Mouse (Mus musculus) granulocyte monocyte progenitor cell, adult 5-6 weeks (primary cell): ENCODE data around the gene Tm9sf1. TPM values are rescaled to one million over a fixed set of nuclear protein-coding genes. Genes with fewer than 3 reads are reported as not detected.

Experiments used
- ATAC-seq: replicated peaks from 2 replicates; pipeline ENCODE4 v1.8.0; 2016; ENCODE audit warnings: mild to moderate bottlenecking, moderate TSS enrichment, inconsistent platforms; ENCODE audit not compliant: poor library complexity, severe bottlenecking
- total RNA-seq, 2 experiments: library from RNA; stranded (forward) in 1 of 2; stranded (reverse) in 1 of 2; fragments of 200-712, 200-1000 nt in 1 of 2; fragments of >200 nt in 1 of 2; fragmentation: Nextera tagmentation in 1 of 2; gene quantifications; 2 replicates each; pipeline ENCODE4 v1.2.3; 2014 to 2017

Gene Tm9sf1
- total RNA-seq, 2 experiments from 2014 or later = 35.0 to 48.6 TPM

GRCm38 (mm10) chr14:55592226-55592625, 51.4 kb downstream of the Tm9sf1 start:
- ATAC-seq = no peak

- ATAC-seq = peak; percentile 76
These were observed 52.2 kb downstream of the Tm9sf1 start, which contains the start of gene Rnf31 for GRCm38 (mm10) chr14:55591331-55591891. Rnf31 (plus strand) TSS chr14:55591708.

GRCm38 (mm10) chr14:55590748-55591330, 52.8 kb downstream of the Tm9sf1 start, which contains the start of gene Psme2:
Psme2 (minus strand) TSS chr14:55591113.
- peak; percentile 77 for ATAC-seq

GRCm38 (mm10) chr14:55589771-55590448, 53.7 kb downstream of the Tm9sf1 start:
- ATAC-seq = no peak; the same call in 1 of the 2 replicates

- ATAC-seq = no peak
These were observed 54.3 kb downstream of the Tm9sf1 start for GRCm38 (mm10) chr14:55589271-55589670.

GRCm38 (mm10) chr14:55586149-55586548, 57.5 kb downstream of the Tm9sf1 start:
- 0 out of 2 replicates have a peak, but pooled peaks have one; percentile 6 for ATAC-seq

Other genes starting within 250 kb of the Tm9sf1 start
Only the 30 nearest of the 34 such genes appear.
- 47.9 and 63.5 TPM in 2 replicates for gene Dhrs4, start 165.0 kb downstream of the Tm9sf1 start, total RNA-seq (2014; fragmentation: Nextera tagmentation)
- 50.5 and 61.6 TPM in 2 replicates for gene Dhrs4, start 165.0 kb downstream of the Tm9sf1 start, total RNA-seq (2017)
- not detected in 2 replicates for gene Carmil3, start 153.2 kb downstream of the Tm9sf1 start, total RNA-seq (2014; fragmentation: Nextera tagmentation)
- not detected in 2 replicates for gene Carmil3, start 153.2 kb downstream of the Tm9sf1 start, total RNA-seq (2017)
- not detected in 2 replicates for gene Cpne6, start 133.4 kb downstream of the Tm9sf1 start, total RNA-seq (2014; fragmentation: Nextera tagmentation)
- not detected in 2 replicates for gene Cpne6, start 133.4 kb downstream of the Tm9sf1 start, total RNA-seq (2017)
- not detected in 2 replicates for gene Nrl, start 118.8 kb downstream of the Tm9sf1 start, total RNA-seq (2014; fragmentation: Nextera tagmentation)
- not detected in 2 replicates for gene Nrl, start 118.8 kb downstream of the Tm9sf1 start, total RNA-seq (2017)
- gene Pck2, start 103.5 kb downstream of the Tm9sf1 start, total RNA-seq (2014; fragmentation: Nextera tagmentation) = 29.0 and 38.0 TPM in 2 replicates
- 37.2 TPM in 2 replicates for gene Pck2, start 103.5 kb downstream of the Tm9sf1 start, total RNA-seq (2017)
- 50.5 and 65.3 TPM in 2 replicates for gene Dcaf11, start 83.8 kb downstream of the Tm9sf1 start, total RNA-seq (2014; fragmentation: Nextera tagmentation)
- gene Dcaf11, start 83.8 kb downstream of the Tm9sf1 start, total RNA-seq (2017) = 58.3 and 58.7 TPM in 2 replicates
- 1.9 TPM in 1 of 2 replicates, not detected in the other for gene A730061H03Rik, start 83.4 kb downstream of the Tm9sf1 start, total RNA-seq (2014; fragmentation: Nextera tagmentation)
- gene A730061H03Rik, start 83.4 kb downstream of the Tm9sf1 start, total RNA-seq (2017) = 1.0 TPM in 1 of 2 replicates, not detected in the other
- not detected in 2 replicates for gene Fitm1, start 68.2 kb downstream of the Tm9sf1 start, total RNA-seq (2014; fragmentation: Nextera tagmentation)
- 2.4 TPM in 1 of 2 replicates, not detected in the other for gene Fitm1, start 68.2 kb downstream of the Tm9sf1 start, total RNA-seq (2017)
- gene Psme1, start 65.7 kb downstream of the Tm9sf1 start, total RNA-seq (2014; fragmentation: Nextera tagmentation) = 534 and 592 TPM in 2 replicates
- gene Psme1, start 65.7 kb downstream of the Tm9sf1 start, total RNA-seq (2017) = 280 and 325 TPM in 2 replicates
- gene Emc9, start 58.5 kb downstream of the Tm9sf1 start, total RNA-seq (2014; fragmentation: Nextera tagmentation) = 0.85 TPM in 1 of 2 replicates, not detected in the other
- 2.1 and 5.1 TPM in 2 replicates for gene Emc9, start 58.5 kb downstream of the Tm9sf1 start, total RNA-seq (2017)
- 330 and 352 TPM in 2 replicates for gene Psme2, start 52.7 kb downstream of the Tm9sf1 start, total RNA-seq (2014; fragmentation: Nextera tagmentation)
- gene Psme2, start 52.7 kb downstream of the Tm9sf1 start, total RNA-seq (2017) = 225 and 247 TPM in 2 replicates
- gene Rnf31, start 52.1 kb downstream of the Tm9sf1 start, total RNA-seq (2014; fragmentation: Nextera tagmentation) = 20.1 and 21.9 TPM in 2 replicates
- 9.1 and 19.8 TPM in 2 replicates for gene Rnf31, start 52.1 kb downstream of the Tm9sf1 start, total RNA-seq (2017)
- 23.4 and 31.2 TPM in 2 replicates for gene Irf9, start 40.2 kb downstream of the Tm9sf1 start, total RNA-seq (2014; fragmentation: Nextera tagmentation)
- 21.9 and 27.4 TPM in 2 replicates for gene Irf9, start 40.2 kb downstream of the Tm9sf1 start, total RNA-seq (2017)
- gene Rec8, start 25.8 kb downstream of the Tm9sf1 start, total RNA-seq (2014; fragmentation: Nextera tagmentation) = 1.0 TPM in 1 of 2 replicates, not detected in the other
- gene Rec8, start 25.8 kb downstream of the Tm9sf1 start, total RNA-seq (2017) = 0.26 TPM in 1 of 2 replicates, not detected in the other
- 47.3 and 49.7 TPM in 2 replicates for gene Ipo4, start 7.8 kb downstream of the Tm9sf1 start, total RNA-seq (2014; fragmentation: Nextera tagmentation)
- 14.3 and 25.5 TPM in 2 replicates for gene Ipo4, start 7.8 kb downstream of the Tm9sf1 start, total RNA-seq (2017)
- 8.5 and 9.1 TPM in 2 replicates for gene Gm49378, start 5.9 kb downstream of the Tm9sf1 start, total RNA-seq (2014; fragmentation: Nextera tagmentation)
- gene Gm49378, start 5.9 kb downstream of the Tm9sf1 start, total RNA-seq (2017) = 3.5 and 4.0 TPM in 2 replicates
- 3.0 TPM in 1 of 2 replicates, not detected in the other for gene Tssk4, start 6.4 kb upstream of the Tm9sf1 start, total RNA-seq (2014; fragmentation: Nextera tagmentation)
- gene Tssk4, start 6.4 kb upstream of the Tm9sf1 start, total RNA-seq (2017) = 1.1 TPM in 1 of 2 replicates, not detected in the other
- 22.9 and 29.3 TPM in 2 replicates for gene Mdp1, start 16.7 kb upstream of the Tm9sf1 start, total RNA-seq (2014; fragmentation: Nextera tagmentation)
- 21.5 and 22.6 TPM in 2 replicates for gene Mdp1, start 16.7 kb upstream of the Tm9sf1 start, total RNA-seq (2017)
- gene Gmpr2, start 28.1 kb upstream of the Tm9sf1 start, total RNA-seq (2014; fragmentation: Nextera tagmentation) = 33.9 and 37.7 TPM in 2 replicates
- 47.1 and 57.0 TPM in 2 replicates for gene Gmpr2, start 28.1 kb upstream of the Tm9sf1 start, total RNA-seq (2017)
- 364 and 474 TPM in 2 replicates for gene Nedd8, start 28.3 kb upstream of the Tm9sf1 start, total RNA-seq (2014; fragmentation: Nextera tagmentation)
- gene Nedd8, start 28.3 kb upstream of the Tm9sf1 start, total RNA-seq (2017) = 274 and 353 TPM in 2 replicates
- 19.0 and 24.0 TPM in 2 replicates for gene Tinf2, start 38.0 kb upstream of the Tm9sf1 start, total RNA-seq (2014; fragmentation: Nextera tagmentation)
- 25.7 and 27.0 TPM in 2 replicates for gene Tinf2, start 38.0 kb upstream of the Tm9sf1 start, total RNA-seq (2017)
- gene Tgm1, start 70.1 kb upstream of the Tm9sf1 start, total RNA-seq (2014; fragmentation: Nextera tagmentation) = 0.85 and 1.8 TPM in 2 replicates
- 1.4 and 4.3 TPM in 2 replicates for gene Tgm1, start 70.1 kb upstream of the Tm9sf1 start, total RNA-seq (2017)
- 17.9 and 20.4 TPM in 2 replicates for gene Rabggta, start 78.5 kb upstream of the Tm9sf1 start, total RNA-seq (2014; fragmentation: Nextera tagmentation)
- 8.5 and 12.8 TPM in 2 replicates for gene Rabggta, start 78.5 kb upstream of the Tm9sf1 start, total RNA-seq (2017)
- gene Dhrs1, start 101.9 kb upstream of the Tm9sf1 start, total RNA-seq (2014; fragmentation: Nextera tagmentation) = 54.7 and 67.7 TPM in 2 replicates
- gene Dhrs1, start 101.9 kb upstream of the Tm9sf1 start, total RNA-seq (2017) = 18.0 and 30.7 TPM in 2 replicates
- gene Nop9, start 101.9 kb upstream of the Tm9sf1 start, total RNA-seq (2014; fragmentation: Nextera tagmentation) = 30.9 and 36.6 TPM in 2 replicates
- gene Nop9, start 101.9 kb upstream of the Tm9sf1 start, total RNA-seq (2017) = 35.7 and 38.6 TPM in 2 replicates
- not detected in 2 replicates for gene Cideb, start 114.7 kb upstream of the Tm9sf1 start, total RNA-seq (2014; fragmentation: Nextera tagmentation)
- not detected in 2 replicates for gene Cideb, start 114.7 kb upstream of the Tm9sf1 start, total RNA-seq (2017)
- gene Ltb4r2, start 117.6 kb upstream of the Tm9sf1 start, total RNA-seq (2014; fragmentation: Nextera tagmentation) = 0.56 and 2.1 TPM in 2 replicates
- 0.34 TPM in 1 of 2 replicates, not detected in the other for gene Ltb4r2, start 117.6 kb upstream of the Tm9sf1 start, total RNA-seq (2017)
- 19.4 and 23.3 TPM in 2 replicates for gene Ltb4r1, start 122.2 kb upstream of the Tm9sf1 start, total RNA-seq (2014; fragmentation: Nextera tagmentation)
- gene Ltb4r1, start 122.2 kb upstream of the Tm9sf1 start, total RNA-seq (2017) = 19.8 and 25.8 TPM in 2 replicates
- gene Adcy4, start 140.3 kb upstream of the Tm9sf1 start, total RNA-seq (2014; fragmentation: Nextera tagmentation) = not detected in 2 replicates
- gene Adcy4, start 140.3 kb upstream of the Tm9sf1 start, total RNA-seq (2017) = not detected in 2 replicates
- 104 and 157 TPM in 2 replicates for gene Ripk3, start 145.1 kb upstream of the Tm9sf1 start, total RNA-seq (2014; fragmentation: Nextera tagmentation)
- 40.9 and 42.4 TPM in 2 replicates for gene Ripk3, start 145.1 kb upstream of the Tm9sf1 start, total RNA-seq (2017)